Comparison of ENCODE assay signal across 20 mouse cellular contexts in genomic region chr11:105938771-105939170, GRCm38 (mm10). TPM values are rescaled to one million over a fixed set of nuclear protein-coding genes. Genes with fewer than 3 reads are reported as not detected.
DNase-seq lines count a peak whose midpoint lies in the region; ATAC-seq and TF ChIP-seq lines count a peak whose summit lies in the region.
"Had no signal": no experiment of that assay in that cellular context is flagged by ENCODE, and none has a peak within 500 bp of the region (broad histone marks: within the 10 kb centered on the region; RNA-seq: fewer than 3 reads in every experiment).

No protein-coding gene starts in this region.

- no peak for TF ChIP-seq CTCF in forebrain, postnatal 0 days (IDR thresholded peaks at IDR 0.05; ENCODE audit: low read depth)

- H3K36me3 ChIP-seq in hindbrain, embryonic 13.5 days, result peaks cover 14% of the 10 kb centered on the region
- no peaks in the 10 kb centered on the region for H3K36me3 ChIP-seq in hindbrain, embryonic 11.5 days (ENCODE audit: control insufficient read depth, insufficient read depth, low read length)
- H3K36me3 ChIP-seq in forebrain, postnatal 0 days (ENCODE audit: insufficient read depth), result peaks cover 8% of the 10 kb centered on the region; the same call in 1 of the 2 replicates
- H3K36me3 ChIP-seq: G1E; limb, embryonic 15.5 days; stomach, embryonic 15.5 days had no signal

- no peak overlapping the region for H3K27ac ChIP-seq in hindbrain, embryonic 13.5 days
- no peak overlapping the region for H3K27ac ChIP-seq in hindbrain, embryonic 11.5 days (ENCODE audit: low read depth, low read length)
- peak overlapping the region; percentile 50; the same call in 1 of the 2 replicates for H3K27ac ChIP-seq in forebrain, postnatal 0 days (ENCODE audit: low read depth, low read length)
- H3K27ac ChIP-seq: limb, embryonic 15.5 days; macrophage; stomach, embryonic 15.5 days had no signal

- ATAC-seq in frontal cortex, adult (ENCODE audit: low TSS enrichment), result peak; percentile 48; the same call in 1 of the 2 replicates
- ATAC-seq in hindbrain, embryonic 13.5 days (ENCODE audit: low FRiP score), result no peak
- ATAC-seq in hindbrain, embryonic 11.5 days (ENCODE audit: low FRiP score), result no peak
- ATAC-seq in forebrain, postnatal 0 days, result peak; percentile 44

- H3K27me3 ChIP-seq in hindbrain, embryonic 13.5 days, result peaks cover 31% of the 10 kb centered on the region
- H3K27me3 ChIP-seq in hindbrain, embryonic 11.5 days (ENCODE audit: control insufficient read depth, insufficient read depth, low read length), result no peaks in the 10 kb centered on the region
- H3K27me3 ChIP-seq in forebrain, postnatal 0 days (ENCODE audit: insufficient read depth, low read length), result no peaks in the 10 kb centered on the region
- H3K27me3 ChIP-seq: limb, embryonic 15.5 days had no signal

- peaks cover 34% of the 10 kb centered on the region for H3K4me1 ChIP-seq in hindbrain, embryonic 13.5 days (replicated peaks)
- H3K4me1 ChIP-seq in hindbrain, embryonic 11.5 days (replicated peaks; ENCODE audit: control insufficient read depth, insufficient read depth, low read length), result peaks cover 4% of the 10 kb centered on the region
- H3K4me1 ChIP-seq in forebrain, postnatal 0 days (ENCODE audit: insufficient read depth), result no peaks in the 10 kb centered on the region; the same call in 1 of the 2 replicates
- H3K4me1 ChIP-seq: stomach, embryonic 15.5 days had no signal

- H3K4me3 ChIP-seq in hindbrain, embryonic 13.5 days, result no peak overlapping the region
- H3K4me3 ChIP-seq in hindbrain, embryonic 11.5 days (ENCODE audit: low read depth, low read length), result no peak overlapping the region
- H3K4me3 ChIP-seq in forebrain, postnatal 0 days (ENCODE audit: low read depth, low read length), result no peak overlapping the region
- H3K4me3 ChIP-seq: limb, embryonic 15.5 days; stomach, embryonic 15.5 days had no signal

- WGBS in hindbrain, embryonic 13.5 days, result 41% methylated on average over 9 of the region's 9 CpGs
- WGBS in hindbrain, embryonic 11.5 days, result 53% methylated on average over 9 of the region's 9 CpGs
- 44% methylated on average over 9 of the region's 9 CpGs for whole genome bisulfite sequencing in forebrain, postnatal 0 days

- no peak for DNase-seq in frontal cortex, postnatal 10 days (ENCODE audit: low spot score in 2 of 2)
- no peak for DNase-seq in hindbrain, embryonic 11.5 days (ENCODE audit: low spot score)
- peak; percentile 76 for DNase-seq in brain, adult 2 months (ENCODE audit: low read depth, low spot score)
- DNase-seq in forebrain, postnatal 0 days, result peak; percentile 14
- DNase-seq in natural killer cell, adult 2 months (ENCODE audit: low spot score in 2 of 2), result no peak
- DNase-seq in urinary bladder, adult 2 months (ENCODE audit: low spot score), result no peak
- DNase-seq: adrenal gland, postnatal 10 days; cerebellum, adult 9-11 months; kidney, adult 9 months; lung, adult 2 months; thymus, postnatal 14 days had no signal

- peak overlapping the region; percentile 65 for H3K9ac ChIP-seq in hindbrain, embryonic 13.5 days
- no peak overlapping the region for H3K9ac ChIP-seq in hindbrain, embryonic 11.5 days (ENCODE audit: low read depth, low read length)
- peak overlapping the region; percentile 22; the same call in 1 of the 2 replicates for H3K9ac ChIP-seq in forebrain, postnatal 0 days
- H3K9ac ChIP-seq: limb, embryonic 15.5 days; stomach, embryonic 15.5 days had no signal

- no peak overlapping the region for H3K4me2 ChIP-seq in hindbrain, embryonic 13.5 days
- no peak overlapping the region for H3K4me2 ChIP-seq in hindbrain, embryonic 11.5 days (replicated peaks; ENCODE audit: low read depth, low read length)
- no peak overlapping the region for H3K4me2 ChIP-seq in forebrain, postnatal 0 days (ENCODE audit: low read depth)
- H3K4me2 ChIP-seq: limb, embryonic 15.5 days; stomach, embryonic 15.5 days had no signal

- H3K9me3 ChIP-seq in hindbrain, embryonic 13.5 days, result no peaks in the 10 kb centered on the region
- no peaks in the 10 kb centered on the region for H3K9me3 ChIP-seq in hindbrain, embryonic 11.5 days (ENCODE audit: control insufficient read depth, low read length)
- no peaks in the 10 kb centered on the region for H3K9me3 ChIP-seq in forebrain, postnatal 0 days (ENCODE audit: low read length)
- H3K9me3 ChIP-seq: G1E; limb, embryonic 15.5 days; stomach, embryonic 15.5 days had no signal

RNA-seq across cellular contexts. Expression of gene Cyb561, which starts 14.4 kb away (rescaled TPM):
- 42.6 and 42.7 TPM in 2 replicates for polyA plus RNA-seq in hindbrain, embryonic 13.5 days (2015; fragmentation: Nextera tagmentation; extraction: Ambion mirVana)
- 17.6 and 20.9 TPM in 2 replicates for polyA plus RNA-seq in hindbrain, embryonic 11.5 days (2014; fragmentation: Nextera tagmentation; extraction: Ambion mirVana)
- total RNA-seq in forebrain, postnatal 0 days (2014; rRNA removed), result 41.9 and 55.8 TPM in 2 replicates
- 40.7 and 62.7 TPM in 2 replicates for polyA plus RNA-seq in forebrain, postnatal 0 days (2015; fragmentation: Nextera tagmentation; extraction: Ambion mirVana)
- polyA plus RNA-seq in urinary bladder, adult 2 months (2012; rRNA removed), result 25.2 and 26.9 TPM in 2 replicates
- polyA plus RNA-seq: G1E, macrophage had no signal

RNA-seq across cellular contexts. Expression of gene Ace, which starts 29.0 kb away (rescaled TPM):
- polyA plus RNA-seq in hindbrain, embryonic 13.5 days (2015; fragmentation: Nextera tagmentation; extraction: Ambion mirVana), result 2.4 and 2.5 TPM in 2 replicates
- polyA plus RNA-seq in hindbrain, embryonic 11.5 days (2014; fragmentation: Nextera tagmentation; extraction: Ambion mirVana), result 0.46 and 0.53 TPM in 2 replicates
- 10.3 and 14.3 TPM in 2 replicates for total RNA-seq in forebrain, postnatal 0 days (2014; rRNA removed)
- polyA plus RNA-seq in forebrain, postnatal 0 days (2015; fragmentation: Nextera tagmentation; extraction: Ambion mirVana), result 5.3 and 8.0 TPM in 2 replicates
- 13.6 and 16.5 TPM in 2 replicates for polyA plus RNA-seq in urinary bladder, adult 2 months (2012; rRNA removed)
- total RNA-seq: G1E had no signal
- polyA plus RNA-seq: G1E had no signal

RNA-seq across cellular contexts. Expression of gene Ace3, which starts 55.7 kb away (rescaled TPM):
- polyA plus RNA-seq in hindbrain, embryonic 13.5 days (2015; fragmentation: Nextera tagmentation; extraction: Ambion mirVana), result 0.08 TPM in 1 of 2 replicates, not detected in the other
- polyA plus RNA-seq in hindbrain, embryonic 11.5 days (2014; fragmentation: Nextera tagmentation; extraction: Ambion mirVana), result not detected in 2 replicates
- not detected in 2 replicates for total RNA-seq in forebrain, postnatal 0 days (2014; rRNA removed)
- not detected in 2 replicates for polyA plus RNA-seq in forebrain, postnatal 0 days (2015; fragmentation: Nextera tagmentation; extraction: Ambion mirVana)
- not detected in 2 replicates for polyA plus RNA-seq in urinary bladder, adult 2 months (2012; rRNA removed)
- total RNA-seq: adrenal gland, postnatal 10 days; G1E; left cerebral cortex, postnatal 10 days had no signal
- polyA plus RNA-seq: embryonic facial prominence, embryonic 11.5 days; G1E; heart, embryonic 14.5 days; limb, embryonic 15.5 days; macrophage; stomach, embryonic 15.5 days had no signal

Comparison
In these comparisons a context has a peak if more than half of its experiments do, and no peak if none do; other contexts are left out.
1. ATAC-seq: peak in frontal cortex, adult (single experiment) and forebrain, postnatal 0 days (single experiment); none in hindbrain, embryonic 13.5 days (single experiment) and hindbrain, embryonic 11.5 days (single experiment).
2. DNase-seq: peak in brain, adult 2 months (single experiment) and forebrain, postnatal 0 days (single experiment); none in frontal cortex, postnatal 10 days (0 of 2), hindbrain, embryonic 11.5 days (single experiment), natural killer cell, adult 2 months (0 of 2) and urinary bladder, adult 2 months (single experiment).